Mouse (Mus musculus) ES-E14 (cell line): ENCODE measurements around the gene Shisa7.

Source experiments
- HCFC1 ChIP-seq: IDR thresholded peaks from 2 replicates; pipeline ENCODE4 v1.6.1; 2012; ENCODE audit warnings: low read length, inconsistent platforms, borderline replicate concordance; ENCODE audit not compliant: insufficient read depth
- MAFK ChIP-seq: IDR thresholded peaks from 2 replicates; pipeline ENCODE4 v1.6.1; 2014; ENCODE audit warnings: mild to moderate bottlenecking, low read depth, low read length, inconsistent platforms; ENCODE audit not compliant: insufficient read depth
- ZC3H11A ChIP-seq: IDR thresholded peaks from 2 replicates; pipeline ENCODE4 v1.6.1; 2012; ENCODE audit warnings: low read depth, mild to moderate bottlenecking, inconsistent platforms, low read length, borderline replicate concordance

GRCm38 (mm10) chr7:4857321-4857720, 12.8 kb upstream of the Shisa7 start:
- no peak for TF ChIP-seq ZC3H11A
- no peak for TF ChIP-seq MAFK
- TF ChIP-seq HCFC1, result no peak
